Mouse (Mus musculus): Measurements from ENCODE around the gene Grik3. TPM values are rescaled to one million over a fixed set of nuclear protein-coding genes. Genes with fewer than 3 reads are reported as not detected.

The Grik3 gene
- total and polyA plus RNA-seq, 2 experiments from 2014 or later = 3.3 to 24.6 TPM

DNA sequence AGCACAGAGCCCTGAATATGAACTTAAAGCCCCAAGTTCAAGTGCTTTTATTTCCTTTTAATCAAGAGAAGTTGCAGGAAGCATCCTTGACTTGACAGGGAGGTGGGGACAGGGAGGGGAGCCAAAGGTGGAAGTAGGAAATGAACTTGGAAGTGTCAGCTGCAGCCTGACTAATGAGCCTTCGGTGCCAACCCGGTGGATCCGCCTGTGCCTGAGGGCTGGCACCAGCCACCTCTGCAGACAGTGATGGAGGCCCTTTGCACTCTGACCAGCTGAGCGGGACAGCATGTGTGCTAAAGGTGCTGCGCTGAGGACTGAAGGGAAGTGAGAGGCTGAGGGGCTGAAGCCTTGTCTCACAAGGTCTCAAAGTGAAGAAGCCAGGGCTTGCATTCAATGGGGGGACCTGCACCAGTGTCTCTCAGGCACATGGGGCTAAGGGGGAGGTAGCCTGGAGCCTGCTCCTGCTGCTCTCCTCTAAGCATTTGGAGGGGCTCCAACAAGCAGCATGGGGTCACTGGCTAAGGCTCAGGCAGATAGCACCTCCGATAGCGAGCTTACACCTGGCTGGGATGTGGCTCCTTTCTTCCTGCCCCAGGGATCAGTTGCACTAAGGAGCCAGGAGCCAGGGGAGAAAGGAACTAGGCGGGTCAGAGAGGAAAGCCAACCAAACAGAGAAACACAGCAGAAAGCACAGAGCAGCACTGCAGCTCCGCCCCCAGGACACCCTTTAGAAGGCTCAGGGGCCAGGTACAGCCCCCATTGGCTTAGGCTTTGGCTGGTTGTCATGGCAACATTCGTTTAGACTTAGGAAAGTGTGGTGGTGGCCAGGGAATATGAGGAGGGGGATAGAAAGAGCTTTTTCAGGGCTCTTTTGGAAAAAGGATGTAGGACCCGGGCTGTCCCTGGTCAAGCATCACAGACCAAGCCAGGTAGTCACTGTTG lies 33.1 kb upstream of the Grik3 start:
- no peak overlapping the region for H3K4me3 ChIP-seq (ENCODE audit: low read depth, low read length)
- H3K27ac ChIP-seq (ENCODE audit: low read depth, low read length) = no peak overlapping the region
- H3K27me3 ChIP-seq (ENCODE audit: insufficient read depth, low read length) = no peaks in the 10 kb centered on the region
- WGBS = 34% methylated on average over 11 of the region's 11 CpGs
- no peaks in the 10 kb centered on the region for H3K9me3 ChIP-seq (ENCODE audit: low read length)
- no peaks in the 10 kb centered on the region for H3K36me3 ChIP-seq (ENCODE audit: insufficient read depth, low read length)
- no peak overlapping the region for H3K9ac ChIP-seq (replicated peaks; ENCODE audit: low read length, poor library complexity, severe bottlenecking)
- no peak overlapping the region for H3K4me2 ChIP-seq (ENCODE audit: low read depth, low read length, poor library complexity, severe bottlenecking)
- peaks cover 12% of the 10 kb centered on the region for H3K4me1 ChIP-seq (ENCODE audit: insufficient read depth, low read length)
- TF ChIP-seq CTCF (IDR thresholded peaks at IDR 0.05) = no peak
- DNase-seq (ENCODE audit: low spot score) (peak; percentile 45), ATAC-seq (ENCODE audit: low FRiP score) (no peak; the same call in 1 of the 2 replicates)

DNA sequence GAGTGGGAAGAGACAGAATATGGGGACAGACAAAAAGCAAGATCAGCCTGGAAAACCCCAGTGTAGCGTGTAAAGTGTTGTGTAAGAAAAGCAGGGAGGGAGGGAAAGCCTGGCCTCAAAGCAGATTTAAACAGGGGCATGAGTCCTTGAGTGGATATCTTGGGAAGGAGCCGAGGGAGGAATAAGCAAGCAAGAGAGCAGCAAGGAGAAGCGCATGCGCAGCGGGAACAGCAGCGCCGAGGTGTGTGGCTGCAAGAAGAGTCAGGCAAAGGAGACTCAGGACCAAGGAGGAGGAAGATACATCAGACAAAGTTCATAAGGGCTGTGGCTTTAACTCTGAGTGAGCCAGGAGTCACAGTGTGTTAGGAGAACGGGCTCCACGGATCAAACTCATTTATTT lies 30.7 kb upstream of the Grik3 start:
- Histone ChIP-seq H3K9me3 (ENCODE audit: low read length) (no peaks in the 10 kb centered on the region), H3K4me1 (ENCODE audit: insufficient read depth, low read length) (peaks cover 12% of the 10 kb centered on the region), H3K4me2 (ENCODE audit: low read depth, low read length, poor library complexity, severe bottlenecking) (no peak overlapping the region), H3K27ac (ENCODE audit: low read depth, low read length) (no peak overlapping the region), H3K36me3 (ENCODE audit: insufficient read depth, low read length) (no peaks in the 10 kb centered on the region), H3K27me3 (ENCODE audit: insufficient read depth, low read length) (no peaks in the 10 kb centered on the region), H3K9ac (replicated peaks; ENCODE audit: low read length, poor library complexity, severe bottlenecking) (no peak overlapping the region), H3K4me3 (ENCODE audit: low read depth, low read length) (no peak overlapping the region)
- 71% methylated on average over 9 of the region's 9 CpGs for WGBS
- ATAC-seq (ENCODE audit: low FRiP score) = no peak
- DNase-seq (ENCODE audit: low spot score) = no peak
- no peak for TF ChIP-seq CTCF (IDR thresholded peaks at IDR 0.05)

DNA sequence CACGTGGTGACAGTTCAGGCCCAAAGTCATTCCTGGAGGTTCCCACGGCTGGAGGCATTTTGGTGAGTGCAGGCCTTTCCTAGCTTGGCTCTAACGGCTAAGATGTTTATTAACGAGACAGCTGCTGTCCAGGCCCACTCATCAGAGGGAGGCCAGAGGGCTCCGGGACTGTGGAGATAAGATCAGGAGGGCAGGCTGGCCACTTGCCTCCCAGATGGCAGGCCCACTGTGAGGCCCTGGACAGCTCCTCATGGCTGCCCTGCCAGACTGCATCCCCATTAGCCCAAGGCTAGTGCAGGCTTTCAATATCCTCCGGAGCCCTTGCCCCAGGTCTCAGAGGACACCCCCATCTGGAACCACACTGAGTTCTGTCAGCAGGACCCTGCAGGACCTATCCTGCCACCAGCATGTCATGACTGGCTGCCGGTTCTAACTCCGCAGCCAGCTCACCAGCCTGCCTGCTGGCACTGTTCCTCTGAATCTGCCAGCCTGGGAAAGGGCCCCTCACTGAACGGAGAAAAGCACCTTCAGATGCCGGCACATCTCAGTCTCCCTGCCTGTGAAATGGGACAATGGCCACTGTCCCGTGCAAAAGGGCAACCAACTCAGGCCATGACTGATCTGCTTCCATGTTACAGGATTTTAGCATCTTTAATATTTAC lies 20.7 kb upstream of the Grik3 start:
- no peak for TF ChIP-seq CTCF (IDR thresholded peaks at IDR 0.05)
- Histone ChIP-seq H3K4me1 (ENCODE audit: insufficient read depth, low read length) (no peaks in the 10 kb centered on the region), H3K9me3 (ENCODE audit: low read length) (no peaks in the 10 kb centered on the region), H3K36me3 (ENCODE audit: insufficient read depth, low read length) (no peaks in the 10 kb centered on the region), H3K4me3 (ENCODE audit: low read depth, low read length) (no peak overlapping the region), H3K9ac (replicated peaks; ENCODE audit: low read length, poor library complexity, severe bottlenecking) (no peak overlapping the region), H3K27ac (ENCODE audit: low read depth, low read length) (no peak overlapping the region), H3K4me2 (ENCODE audit: low read depth, low read length, poor library complexity, severe bottlenecking) (no peak overlapping the region), H3K27me3 (ENCODE audit: insufficient read depth, low read length) (no peaks in the 10 kb centered on the region)
- DNase-seq (ENCODE audit: low spot score) (no peak), ATAC-seq (ENCODE audit: low FRiP score) (no peak)
- WGBS = 56% methylated on average over 11 of the region's 11 CpGs

DNA sequence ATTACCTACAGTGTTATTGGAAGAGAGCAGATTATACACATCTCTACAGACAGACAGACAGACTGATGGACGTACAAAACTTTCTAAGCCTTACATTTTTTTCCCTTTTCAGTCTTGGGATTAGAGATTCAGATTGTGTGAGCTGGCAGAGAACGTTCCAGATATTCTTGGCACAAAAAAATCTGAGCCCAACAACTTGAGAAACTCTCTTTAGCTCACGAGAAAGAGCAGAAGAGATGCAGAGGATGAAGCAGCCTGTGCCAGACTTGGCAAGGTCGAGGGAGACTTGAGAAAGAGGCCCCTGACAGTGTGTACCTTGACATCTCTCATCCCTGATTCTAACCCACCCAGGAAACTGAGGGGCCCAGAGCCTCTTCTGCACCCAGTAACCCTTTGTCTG lies 15.6 kb upstream of the Grik3 start:
- H3K4me2 ChIP-seq (ENCODE audit: low read depth, low read length, poor library complexity, severe bottlenecking) = no peak overlapping the region
- H3K27ac ChIP-seq (ENCODE audit: low read depth, low read length) = no peak overlapping the region
- H3K9me3 ChIP-seq (ENCODE audit: low read length) = no peaks in the 10 kb centered on the region
- DNase-seq (ENCODE audit: low spot score) (no peak), ATAC-seq (ENCODE audit: low FRiP score) (no peak)
- no peak for TF ChIP-seq CTCF (IDR thresholded peaks at IDR 0.05)
- WGBS = 77% methylated on average over 4 of the region's 4 CpGs
- H3K4me3 ChIP-seq (ENCODE audit: low read depth, low read length) = no peak overlapping the region
- H3K27me3 ChIP-seq (ENCODE audit: insufficient read depth, low read length) = no peaks in the 10 kb centered on the region
- H3K4me1 ChIP-seq (ENCODE audit: insufficient read depth, low read length) = no peaks in the 10 kb centered on the region
- no peak overlapping the region for H3K9ac ChIP-seq (replicated peaks; ENCODE audit: low read length, poor library complexity, severe bottlenecking)
- H3K36me3 ChIP-seq (ENCODE audit: insufficient read depth, low read length) = no peaks in the 10 kb centered on the region

DNA sequence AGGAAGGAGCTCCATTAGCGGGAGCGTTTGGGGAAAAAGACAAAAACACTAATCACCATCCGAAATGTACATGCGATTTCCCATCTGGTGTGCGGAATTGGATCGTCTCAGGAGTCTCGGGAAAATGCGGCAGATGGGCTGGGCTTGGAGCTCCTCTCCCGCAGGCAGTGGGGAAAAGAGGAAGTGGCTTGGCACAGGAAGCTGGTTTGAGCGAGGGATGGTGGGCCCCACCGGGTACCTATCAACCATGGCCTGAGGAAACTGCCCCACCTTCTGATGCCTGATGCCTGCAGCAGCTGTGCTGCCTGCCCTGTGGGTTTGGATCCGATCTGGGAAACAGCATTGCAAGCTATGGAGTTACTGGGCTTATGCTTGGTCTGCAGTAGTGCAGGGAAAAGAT lies 12.4 kb upstream of the Grik3 start:
- no peak overlapping the region for H3K27ac ChIP-seq (ENCODE audit: low read depth, low read length)
- 0 out of 2 replicates have a peak overlapping the region, but pooled peaks have one; percentile 3 for H3K9ac ChIP-seq (replicated peaks; ENCODE audit: low read length, poor library complexity, severe bottlenecking)
- H3K4me1 ChIP-seq (ENCODE audit: insufficient read depth, low read length) = no peaks in the 10 kb centered on the region
- no peaks in the 10 kb centered on the region; the same call in 1 of the 2 replicates for H3K27me3 ChIP-seq (ENCODE audit: insufficient read depth, low read length)
- TF ChIP-seq CTCF (IDR thresholded peaks at IDR 0.05) = no peak
- H3K4me3 ChIP-seq (ENCODE audit: low read depth, low read length) = no peak overlapping the region
- no peaks in the 10 kb centered on the region for H3K9me3 ChIP-seq (ENCODE audit: low read length)
- no peak overlapping the region for H3K4me2 ChIP-seq (ENCODE audit: low read depth, low read length, poor library complexity, severe bottlenecking)
- ATAC-seq (ENCODE audit: low FRiP score) (no peak), DNase-seq (ENCODE audit: low spot score) (peak; percentile 72)
- H3K36me3 ChIP-seq (ENCODE audit: insufficient read depth, low read length) = no peaks in the 10 kb centered on the region
- WGBS = 31% methylated on average over 12 of the region's 12 CpGs

DNA sequence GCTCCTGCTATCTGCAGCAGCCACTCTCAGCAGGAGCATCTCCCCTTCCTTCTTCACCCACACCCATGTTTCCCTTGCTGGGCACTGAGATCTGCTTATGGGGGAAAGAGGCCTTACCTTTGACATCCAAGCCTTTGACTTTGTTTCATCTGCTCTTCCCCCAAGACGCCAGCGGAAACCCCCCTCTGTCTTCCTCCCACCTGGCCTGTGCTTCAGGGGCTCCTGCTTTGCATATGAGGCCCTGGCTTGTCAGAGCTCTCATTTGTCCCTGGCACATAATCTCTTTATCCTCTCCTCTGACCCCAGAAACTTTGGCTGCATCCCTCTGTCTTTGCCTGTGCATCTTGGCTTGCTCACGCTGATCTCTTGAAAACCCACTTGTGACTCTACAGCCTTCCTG lies 9.2 kb upstream of the Grik3 start:
- H3K4me3 ChIP-seq (ENCODE audit: low read depth, low read length) = no peak overlapping the region
- H3K27ac ChIP-seq (ENCODE audit: low read depth, low read length) = no peak overlapping the region
- ATAC-seq (ENCODE audit: low FRiP score) (no peak), DNase-seq (ENCODE audit: low spot score) (no peak)
- no peak overlapping the region for H3K4me2 ChIP-seq (ENCODE audit: low read depth, low read length, poor library complexity, severe bottlenecking)
- H3K9ac ChIP-seq (replicated peaks; ENCODE audit: low read length, poor library complexity, severe bottlenecking) = no peak overlapping the region
- 0 out of 2 replicates have a peak, but pooled peaks cover 5% of the 10 kb centered on the region for H3K4me1 ChIP-seq (ENCODE audit: insufficient read depth, low read length)
- H3K36me3 ChIP-seq (ENCODE audit: insufficient read depth, low read length) = no peaks in the 10 kb centered on the region
- H3K27me3 ChIP-seq (ENCODE audit: insufficient read depth, low read length) = peaks cover 12% of the 10 kb centered on the region
- no peaks in the 10 kb centered on the region for H3K9me3 ChIP-seq (ENCODE audit: low read length)
- no peak for TF ChIP-seq CTCF (IDR thresholded peaks at IDR 0.05)
- WGBS = 24% methylated on average over 3 of the region's 3 CpGs

All from midbrain, postnatal 0 days (tissue).